Mouse (Mus musculus) kidney, adult 2 months (tissue): ENCODE results near the gene Tmem269. TPM values are rescaled to one million over a fixed set of nuclear protein-coding genes. Genes with fewer than 3 reads are reported as not detected.

Source experiments
- DNase-seq: peaks from one replicate; pipeline ENCODE4 v3.0.0; 2021
- H3K27ac ChIP-seq: fragments of 200-500 bp; 2 replicates; pipeline ENCODE4 v1.5.1; 2012; ENCODE audit warnings: low read depth, low read length, control low read depth, inconsistent platforms; ENCODE audit not compliant: insufficient read depth
- H3K27me3 ChIP-seq: fragments of 200-500 bp; replicated peaks from 2 replicates; pipeline ENCODE4 v1.6.1; 2012; ENCODE audit warnings: mild to moderate bottlenecking, moderate library complexity, low read length, inconsistent platforms; ENCODE audit not compliant: control insufficient read depth, insufficient read depth
- H3K36me3 ChIP-seq: fragments of 200-500 bp; 2 replicates; pipeline ENCODE4 v1.6.1; 2012; ENCODE audit warnings: mild to moderate bottlenecking, moderate library complexity, low read length, inconsistent platforms; ENCODE audit not compliant: control insufficient read depth, insufficient read depth
- H3K4me1 ChIP-seq: fragments of 200-500 bp; 2 replicates; pipeline ENCODE4 v1.6.1; 2011; ENCODE audit warnings: low read length; ENCODE audit not compliant: control insufficient read depth, insufficient read depth
- H3K4me3 ChIP-seq: fragments of 200-500 bp; 2 replicates; pipeline ENCODE4 v1.5.1; 2011; ENCODE audit warnings: mild to moderate bottlenecking, low read depth, low read length, control low read depth; ENCODE audit not compliant: insufficient read depth
- CTCF ChIP-seq: fragments of 200-500 bp; conservative IDR thresholded peaks from 2 replicates; pipeline ENCODE4 v1.5.1; 2011; ENCODE audit warnings: low read depth, mild to moderate bottlenecking, control low read depth, low read length, moderate library complexity, mixed read lengths; ENCODE audit not compliant: insufficient read depth, insufficient read length
- POLR2A ChIP-seq: fragments of 200-500 bp; IDR thresholded peaks from one replicate; pipeline ENCODE4 v1.6.1; 2011; ENCODE audit warnings: low read depth, low read length, control low read depth
- WGBS: fragments of 180-500 bp; shearing (Covaris S2); methylation state at CpG from one replicate; pipeline ENCODE4 v1.1.7; 2018; 5-methylcytosine and 5-hydroxymethylcytosine counted together
- polyA plus RNA-seq: library from polyadenylated mRNA; depleted of rRNA; stranded (reverse); fragments of >200 nt; gene quantifications from 2 replicates; pipeline ENCODE4 v1.2.3, GENCODE M21; 2012

Gene Tmem269
- polyA plus RNA-seq, 1 experiment = 0.13 TPM

GRCm38 (mm10) chr4:119255351-119255750 lies 37.3 kb upstream of the Tmem269 start, which contains the start of gene Cldn19:
Cldn19 (plus strand) TSS chr4:119255414.
- no peak for DNase-seq
- peak within 1 kb of the TSS; percentile 55 for H3K4me3 ChIP-seq
- H3K27me3 ChIP-seq = no peaks in the 10 kb centered on the region
- no peak for TF ChIP-seq POLR2A
- no peak for TF ChIP-seq CTCF
- WGBS = 69% methylated on average over 12 of the region's 12 CpGs
- H3K27ac ChIP-seq = peak within 1 kb of the TSS; percentile 85
- H3K36me3 ChIP-seq = no peaks in the 10 kb centered on the region
- peaks cover 2% of the 10 kb centered on the region; the same call in 1 of the 2 replicates for H3K4me1 ChIP-seq

- H3K4me3 ChIP-seq = no peak overlapping the region
- H3K27me3 ChIP-seq = no peaks in the 10 kb centered on the region
- no peaks in the 10 kb centered on the region for H3K36me3 ChIP-seq
- no peaks in the 10 kb centered on the region for H3K4me1 ChIP-seq
- 47% methylated on average over 9 of the region's 9 CpGs for WGBS
- DNase-seq = peak; percentile 73
- H3K27ac ChIP-seq = peak overlapping the region; percentile 85
- TF ChIP-seq CTCF (no peak), POLR2A (no peak)
Measured at GRCm38 (mm10) chr4:119254012-119254618, 36.1 kb upstream of the Tmem269 start.

GRCm38 (mm10) chr4:119252025-119252808 lies 34.2 kb upstream of the Tmem269 start:
- 42% methylated on average over 7 of the region's 7 CpGs for WGBS

GRCm38 (mm10) chr4:119248407-119248965 lies 30.5 kb upstream of the Tmem269 start:
- WGBS = 61% methylated on average over 11 of the region's 11 CpGs
- peak; percentile 41 for DNase-seq
- H3K27ac ChIP-seq = no peak overlapping the region
- H3K27me3 ChIP-seq = no peaks in the 10 kb centered on the region
- no peaks in the 10 kb centered on the region for H3K36me3 ChIP-seq
- TF ChIP-seq CTCF (no peak), POLR2A (no peak)
- no peak overlapping the region for H3K4me3 ChIP-seq
- H3K4me1 ChIP-seq = 0 out of 2 replicates have a peak, but pooled peaks cover 3% of the 10 kb centered on the region

More at GRCm38 (mm10) chr4:119252025-119252808, 34.2 kb upstream of the Tmem269 start:
- peak; percentile 37 for DNase-seq
- no peak for TF ChIP-seq CTCF
- TF ChIP-seq POLR2A = no peak
- peak overlapping the region; percentile 61 for H3K27ac ChIP-seq
- no peaks in the 10 kb centered on the region for H3K4me1 ChIP-seq
- no peaks in the 10 kb centered on the region for H3K27me3 ChIP-seq
- H3K36me3 ChIP-seq = no peaks in the 10 kb centered on the region
- H3K4me3 ChIP-seq = no peak overlapping the region

GRCm38 (mm10) chr4:119247462-119248235 lies 29.6 kb upstream of the Tmem269 start:
- Histone ChIP-seq H3K4me3 (no peak overlapping the region), H3K36me3 (no peaks in the 10 kb centered on the region), H3K27ac (0 out of 2 replicates have a peak overlapping the region, but pooled peaks have one; percentile 6), H3K4me1 (0 out of 2 replicates have a peak, but pooled peaks cover 3% of the 10 kb centered on the region), H3K27me3 (no peaks in the 10 kb centered on the region)
- WGBS = 40% methylated on average over 13 of the region's 13 CpGs
- peak; percentile 84 for DNase-seq
- TF ChIP-seq POLR2A = no peak
- TF ChIP-seq CTCF = peak; percentile 90

- no peak for DNase-seq
- H3K4me3 ChIP-seq = no peak overlapping the region
- 0 out of 2 replicates have a peak, but pooled peaks cover 3% of the 10 kb centered on the region for H3K4me1 ChIP-seq
- 78% methylated on average over 14 of the region's 14 CpGs for WGBS
- H3K27ac ChIP-seq = no peak overlapping the region
- no peaks in the 10 kb centered on the region for H3K36me3 ChIP-seq
- no peaks in the 10 kb centered on the region for H3K27me3 ChIP-seq
- TF ChIP-seq POLR2A (no peak), CTCF (no peak)
Measured at GRCm38 (mm10) chr4:119246688-119247225, 28.7 kb upstream of the Tmem269 start.
